Mouse (Mus musculus) erythroblast, embryonic 14.5 days (primary cell): Measurements from ENCODE around the gene Mydgf.

Experiments
- GATA1 ChIP-seq: IDR thresholded peaks from 2 replicates; pipeline ENCODE4 v1.6.1; 2012; ENCODE audit warnings: low read length, inconsistent platforms, mixed read lengths
- TAL1 ChIP-seq: IDR thresholded peaks from 3 replicates; pipeline ENCODE4 v1.6.1; 2012; ENCODE audit warnings: low read length, inconsistent platforms, mixed read lengths

- TF ChIP-seq GATA1, result no peak
- no peak for TF ChIP-seq TAL1
Measured at GRCm38 (mm10) chr17:56170636-56171035, 13.1 kb downstream of the Mydgf start.
